Mouse (Mus musculus) left cerebral cortex, adult 2 months (tissue): ENCODE data around the gene Gm11733. TPM values are rescaled to one million over a fixed set of nuclear protein-coding genes. Genes with fewer than 3 reads are reported as not detected.
A peak's percentile ranks its signal among the peaks of the same experiment; 100 is the strongest.

ENCODE experiments used
- DNase-seq, 2 experiments: peaks; one replicate each; pipeline ENCODE4 v3.0.0; 2021 to 2022; ENCODE audit warnings: low spot score in 2 of 2, mixed read lengths in 1 of 2; ENCODE audit errors: extremely low spot score in 1 of 2
- H3K27ac ChIP-seq: fragments of 200-600 bp; 2 replicates; pipeline ENCODE4 v1.8.1; 2022
- H3K4me3 ChIP-seq: fragments of 200-600 bp; 2 replicates; pipeline ENCODE4 v1.8.1; 2022
- CTCF ChIP-seq: fragments of 200-600 bp; IDR thresholded peaks from 2 replicates; pipeline ENCODE4 v1.8.1; 2022; ENCODE audit warnings: antibody characterized with exemption, mild to moderate bottlenecking, moderate library complexity
- intact Hi-C: fragments of 180-260 bp; cut with DNase I; formaldehyde crosslinking; loops from one replicate; pipeline ENCODE4 v1.15.1; 2025
- total RNA-seq, 2 experiments: library from RNA; stranded (reverse); gene quantifications; 2 replicates each; pipeline ENCODE4 v1.2.3; 2021

Gm11733 gene
- total RNA-seq, 2 experiments from 2014 or later, result 0.18 TPM; not detected in 1

- intact Hi-C loops, result no loop called here
- Histone ChIP-seq H3K27ac (no peak overlapping the region), H3K4me3 (no peak overlapping the region)
- peak in 1 of 2 experiments; percentile 15 for DNase-seq
- no peak for TF ChIP-seq CTCF
Observed at GRCm38 (mm10) chr11:117515718-117516421, 31.7 kb downstream of the Gm11733 start.

DNA sequence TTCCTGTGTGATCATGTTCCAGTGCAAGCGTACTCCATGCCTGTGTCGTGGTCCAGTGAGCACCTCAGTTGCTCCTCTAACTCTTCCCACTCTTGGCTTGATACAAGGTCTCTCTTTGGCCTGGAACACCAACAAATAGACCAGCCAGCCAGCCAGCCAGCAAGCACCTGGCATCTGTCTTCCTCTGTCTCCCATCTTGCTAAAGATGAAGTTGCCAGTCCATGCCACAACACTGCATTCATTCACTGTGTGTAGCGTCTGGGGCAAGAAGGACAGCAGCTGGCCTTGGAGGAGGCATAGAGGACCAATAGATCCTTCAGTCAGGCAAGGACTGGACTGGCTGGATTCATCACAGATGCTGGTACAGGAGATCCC lies 32.2 kb downstream of the Gm11733 start:
- TF ChIP-seq CTCF, result no peak
- Histone ChIP-seq H3K27ac (no peak overlapping the region), H3K4me3 (no peak overlapping the region)
- intact Hi-C loops, result no loop called here
- no peak for DNase-seq

DNA sequence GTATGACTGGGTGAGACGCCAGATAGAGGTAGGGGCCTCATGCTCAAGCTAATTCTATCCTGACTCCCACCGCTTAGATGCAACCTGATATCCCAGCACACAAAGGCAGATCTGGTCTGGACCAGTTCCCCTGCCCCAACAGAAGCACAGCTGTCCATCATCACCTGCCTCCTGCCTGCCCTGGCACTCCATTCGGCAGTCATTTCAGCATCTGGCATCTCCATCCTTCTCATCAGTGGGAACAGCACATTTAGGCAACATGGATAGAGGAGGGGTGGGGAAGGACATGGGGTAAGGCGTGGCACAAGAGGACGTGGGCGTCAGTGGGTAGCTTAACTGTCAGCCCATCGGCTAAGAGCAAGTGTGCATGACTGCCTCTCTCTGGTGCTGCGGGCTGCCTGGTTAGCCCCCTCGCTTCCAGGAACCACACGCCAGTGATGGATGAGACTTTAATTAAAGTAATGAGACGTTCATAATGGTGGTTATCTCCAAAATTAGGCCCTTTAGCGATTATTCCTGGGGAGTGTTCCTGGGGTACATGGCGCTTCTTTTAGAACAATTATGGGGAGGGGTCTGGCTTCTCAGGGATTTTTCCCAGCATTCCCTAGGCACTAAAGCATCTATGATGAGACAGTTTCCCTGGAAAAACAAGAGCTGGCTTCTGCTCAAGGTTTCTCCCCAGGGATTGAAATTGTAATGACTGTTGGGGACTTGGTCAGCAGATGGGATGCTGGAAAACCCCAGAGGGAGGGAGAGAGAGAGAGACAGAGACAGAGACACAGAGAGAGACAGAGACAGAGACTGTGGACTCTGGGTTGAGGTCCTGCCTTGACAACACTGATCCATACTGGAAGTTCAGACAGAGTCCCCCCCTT lies 38.0 kb downstream of the Gm11733 start:
- Histone ChIP-seq H3K4me3 (no peak overlapping the region), H3K27ac (peak overlapping the region; percentile 79; the same call in 1 of the 2 replicates)
- DNase-seq, result no peak
- no peak for TF ChIP-seq CTCF
- intact Hi-C loops, result loop anchor here (5.0 kb wide), 1 partner anchor 115 kb away; no protein-coding TSS in a partner anchor

DNA sequence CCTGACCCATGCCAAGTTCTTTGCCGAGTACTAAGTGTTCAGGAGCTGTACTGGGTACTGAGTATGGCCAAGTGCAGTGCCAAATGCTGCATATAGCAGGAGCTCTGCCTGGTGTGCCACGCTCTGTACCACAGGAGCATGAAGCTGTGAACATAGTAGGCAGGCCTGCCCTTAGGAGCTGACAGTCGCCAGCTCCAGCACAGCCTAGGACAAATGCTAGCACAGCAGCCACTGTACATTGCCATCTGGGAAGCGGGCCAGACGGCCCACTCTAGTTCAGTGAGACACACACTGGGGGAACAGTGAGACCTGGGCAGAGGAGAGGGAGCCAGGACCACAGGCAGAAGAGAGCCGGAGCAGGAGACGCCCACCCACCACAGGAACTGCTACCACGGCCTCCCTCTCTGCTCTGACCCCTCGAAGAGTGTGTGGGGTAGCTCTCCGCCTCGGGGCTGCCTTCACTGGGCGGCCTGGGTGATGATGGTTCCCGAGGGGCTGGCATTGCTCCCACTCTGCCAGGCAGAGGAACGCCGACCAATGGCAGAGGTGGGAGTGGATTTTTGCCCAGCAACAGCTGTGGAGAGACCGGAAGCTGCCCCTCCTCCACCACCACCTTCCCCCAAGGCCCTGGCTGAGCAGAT lies 38.8 kb downstream of the Gm11733 start:
- DNase-seq, result peak; percentile 68 to 75
- intact Hi-C loops, result loop anchor here (1.0 to 5.0 kb wide), 2 partner anchors 41 to 116 kb away; no protein-coding TSS in a partner anchor
- Histone ChIP-seq H3K4me3 (no peak overlapping the region), H3K27ac (peak overlapping the region; percentile 79)
- TF ChIP-seq CTCF, result peak; percentile 13

- H3K4me3 ChIP-seq, result no peak overlapping the region
- intact Hi-C loops, result no loop called here
- DNase-seq, result peak in 1 of 2 experiments; percentile 44
- TF ChIP-seq CTCF, result no peak
- no peak overlapping the region for H3K27ac ChIP-seq
Observed at GRCm38 (mm10) chr11:117525606-117526349, 41.6 kb downstream of the Gm11733 start.

- DNase-seq, result no peak
- no peak for TF ChIP-seq CTCF
- Histone ChIP-seq H3K27ac (no peak overlapping the region), H3K4me3 (no peak overlapping the region)
- intact Hi-C loops, result no loop called here
Observed at GRCm38 (mm10) chr11:117532374-117532773, 48.2 kb downstream of the Gm11733 start.

GRCm38 (mm10) chr11:117534912-117535311 lies 50.7 kb downstream of the Gm11733 start:
- Histone ChIP-seq H3K27ac (0 out of 2 replicates have a peak overlapping the region, but pooled peaks have one; percentile 44), H3K4me3 (no peak overlapping the region)
- no peak for TF ChIP-seq CTCF
- DNase-seq, result peak; percentile 60 to 64
- intact Hi-C loops, result loop anchor here (5.0 kb wide), 1 partner anchor 92 kb away; no protein-coding TSS in a partner anchor

DNA sequence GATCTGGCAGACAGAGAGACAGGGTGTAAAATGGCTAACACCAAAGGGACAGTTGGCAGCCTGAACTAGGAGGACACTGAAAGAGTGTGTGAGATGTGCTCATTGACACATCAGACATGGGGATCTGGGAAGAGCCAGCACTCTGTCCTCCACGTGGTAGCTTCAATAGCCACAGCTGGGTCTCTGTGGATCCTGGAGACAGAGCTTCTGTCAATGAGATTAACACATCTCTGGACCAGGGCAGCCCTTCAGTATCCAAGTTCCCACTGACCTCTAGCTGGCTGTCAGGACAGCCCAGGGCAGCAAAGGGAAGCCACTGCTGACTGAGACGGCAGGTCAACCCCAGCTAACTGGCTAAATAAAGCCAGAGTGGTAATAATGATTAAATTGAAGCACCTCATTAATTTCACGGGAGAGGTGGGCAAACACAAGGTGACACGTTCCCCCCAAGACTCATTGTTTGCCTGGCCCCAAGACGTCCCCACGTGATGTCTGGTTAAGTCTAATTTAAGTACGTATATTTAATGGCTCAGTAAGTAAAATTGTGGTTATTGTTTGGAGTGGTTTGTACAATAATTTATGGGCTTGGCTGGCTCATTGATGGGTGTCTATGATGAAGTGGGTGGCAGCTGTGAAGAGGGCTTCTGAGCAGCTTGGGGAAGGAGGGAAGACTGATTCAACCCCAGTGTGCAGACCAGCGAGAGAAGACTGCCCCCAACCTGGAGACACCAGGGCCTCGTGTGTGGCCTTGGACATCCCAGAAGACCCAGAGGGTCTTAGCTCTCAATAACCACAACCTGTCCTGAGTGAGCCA lies 51.5 kb downstream of the Gm11733 start:
- H3K27ac ChIP-seq, result no peak overlapping the region
- intact Hi-C loops, result loop anchor here (5.0 kb wide), 1 partner anchor 92 kb away; no protein-coding TSS in a partner anchor
- H3K4me3 ChIP-seq, result no peak overlapping the region
- no peak for TF ChIP-seq CTCF
- DNase-seq, result no peak

- intact Hi-C loops, result loop anchor here (5.0 kb wide), 1 partner anchor 91 kb away; no protein-coding TSS in a partner anchor
- no peak for TF ChIP-seq CTCF
- Histone ChIP-seq H3K27ac (no peak overlapping the region), H3K4me3 (no peak overlapping the region)
- no peak for DNase-seq
Observed at GRCm38 (mm10) chr11:117536586-117536985, 52.4 kb downstream of the Gm11733 start.

Other genes starting within 250 kb of the Gm11733 start
- gene Tnrc6c, start 169.9 kb downstream of the Gm11733 start, total RNA-seq, result 10 to 100 TPM; 58.5 to 62.9 TPM